Mouse (Mus musculus): Measurements from ENCODE around the gene Tfr2.

The Tfr2 gene

GRCm38 (mm10) chr5:137569665-137570064 is at the start of gene Tfr2:
Tfr2 (plus strand) TSS chr5:137569840.
- no peak for DNase-seq

- DNase-seq: no peak
Measured at GRCm38 (mm10) chr5:137521861-137522260, 47.8 kb upstream of the Tfr2 start.

- DNase-seq: no peak
Measured at GRCm38 (mm10) chr5:137522711-137523110, 46.9 kb upstream of the Tfr2 start.

- no peak for DNase-seq
Measured at GRCm38 (mm10) chr5:137523396-137524250, 46.0 kb upstream of the Tfr2 start.

DNA sequence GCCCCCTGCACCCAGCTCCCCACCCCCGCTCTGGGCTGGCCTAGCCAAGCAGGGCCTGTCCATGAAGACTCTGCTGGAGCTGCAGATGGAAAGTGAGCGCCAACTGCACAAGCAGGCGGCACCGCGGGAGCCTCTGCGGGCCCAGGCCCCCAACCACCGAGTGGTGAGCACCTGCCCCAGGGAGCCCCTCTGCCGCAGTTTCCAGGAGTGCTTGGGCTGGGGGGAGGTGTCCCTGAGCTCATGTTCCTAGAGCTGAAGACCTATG is 45.5 kb upstream of the Tfr2 start:
- no peak for DNase-seq

- no peak for DNase-seq
Measured at GRCm38 (mm10) chr5:137524671-137525070, 45.0 kb upstream of the Tfr2 start.

DNA sequence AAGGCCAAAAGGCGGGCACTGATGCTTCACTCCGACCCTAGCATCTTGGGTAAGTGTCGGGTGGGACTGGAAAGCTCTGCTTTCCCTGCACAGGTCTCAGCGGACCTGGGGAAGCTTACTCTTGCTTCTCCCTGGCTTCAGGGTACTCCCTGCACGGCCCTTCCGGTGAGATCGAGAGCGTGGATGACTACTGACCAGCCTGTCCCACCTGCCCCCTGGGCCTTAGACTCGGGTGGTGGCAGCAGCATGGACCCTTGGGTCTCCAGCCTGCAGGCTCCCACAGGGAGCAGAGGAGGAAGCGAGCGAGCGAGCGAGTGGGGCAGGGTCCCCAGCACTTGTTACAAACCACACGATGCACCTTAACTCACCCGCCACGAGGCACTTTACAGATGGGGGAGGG is 44.1 kb upstream of the Tfr2 start:
- DNase-seq: no peak

DNA sequence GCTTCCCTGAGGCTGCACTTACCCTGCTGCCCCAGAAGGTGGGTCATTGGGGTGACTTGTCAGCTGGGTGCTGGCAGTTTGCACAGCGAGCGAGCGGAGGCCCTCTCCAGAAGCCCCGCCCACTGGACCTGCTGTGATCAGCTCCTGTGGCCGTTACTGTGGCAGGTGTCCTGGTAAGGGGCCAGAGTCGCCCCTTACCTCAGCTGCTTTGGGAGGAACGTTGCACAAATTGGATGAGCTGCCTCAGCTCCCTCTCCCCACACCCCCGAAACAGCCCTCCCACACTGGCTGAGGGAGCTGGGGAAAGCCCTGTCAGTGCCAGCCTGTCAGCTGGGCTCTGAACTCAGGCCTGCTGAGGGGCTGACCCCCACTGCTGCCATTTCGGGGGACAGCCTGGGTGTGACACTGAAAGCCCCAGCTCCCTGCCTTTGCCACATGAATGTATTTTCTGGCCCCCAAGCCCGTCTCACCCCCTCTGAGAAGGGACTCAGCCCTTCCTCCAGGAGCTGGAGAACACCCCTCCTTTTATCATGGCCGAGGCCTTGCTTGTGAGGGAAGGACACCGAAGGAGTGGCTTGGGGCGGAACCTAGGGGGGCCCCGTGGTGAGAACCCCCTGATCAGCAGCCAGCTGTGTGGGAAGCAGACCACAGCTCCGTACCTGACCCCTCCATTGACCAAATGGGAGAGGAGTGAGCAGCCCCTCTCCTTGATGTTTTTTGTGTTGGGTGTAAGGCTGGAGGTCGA is 43.3 kb upstream of the Tfr2 start:
- no peak for DNase-seq

- no peak for DNase-seq
Measured at GRCm38 (mm10) chr5:137527413-137527812, 42.2 kb upstream of the Tfr2 start.

DNA sequence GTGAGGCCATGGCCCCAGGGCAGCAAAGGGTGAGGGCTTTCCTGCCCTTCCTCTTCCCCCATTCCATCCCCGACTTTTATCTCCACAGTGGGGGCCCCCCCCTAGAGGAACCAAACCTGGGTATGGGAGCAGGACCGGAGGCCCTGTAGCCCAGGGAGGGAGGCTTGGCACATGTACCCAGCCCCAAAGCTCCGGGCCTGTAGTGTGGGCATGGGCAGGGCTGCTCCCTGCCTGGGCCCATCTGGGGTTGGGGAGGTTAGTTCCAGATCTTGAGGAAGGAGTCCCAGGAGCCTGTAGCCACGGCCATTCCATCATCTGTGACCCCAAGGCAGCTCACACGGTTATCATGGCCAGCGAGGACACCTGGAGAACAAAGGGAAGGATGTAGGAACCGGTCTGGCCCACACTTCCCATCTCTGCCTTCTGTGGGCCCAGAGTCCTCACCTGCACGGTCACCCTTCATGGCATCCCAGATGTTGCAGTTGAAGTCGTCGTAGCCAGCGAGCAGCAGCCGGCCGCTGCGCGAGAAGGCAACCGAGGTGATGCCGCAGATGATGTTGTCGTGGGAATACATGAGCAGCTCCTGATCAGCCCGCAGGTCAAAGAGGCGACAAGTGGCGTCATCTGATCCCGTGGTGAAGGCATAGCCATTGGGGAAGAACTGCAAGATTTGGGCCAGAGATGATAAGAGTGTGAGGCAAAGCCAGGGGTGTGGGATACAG is 41.2 kb upstream of the Tfr2 start:
- DNase-seq: no peak

GRCm38 (mm10) chr5:137529221-137529995 is 40.2 kb upstream of the Tfr2 start:
- no peak for DNase-seq

DNA sequence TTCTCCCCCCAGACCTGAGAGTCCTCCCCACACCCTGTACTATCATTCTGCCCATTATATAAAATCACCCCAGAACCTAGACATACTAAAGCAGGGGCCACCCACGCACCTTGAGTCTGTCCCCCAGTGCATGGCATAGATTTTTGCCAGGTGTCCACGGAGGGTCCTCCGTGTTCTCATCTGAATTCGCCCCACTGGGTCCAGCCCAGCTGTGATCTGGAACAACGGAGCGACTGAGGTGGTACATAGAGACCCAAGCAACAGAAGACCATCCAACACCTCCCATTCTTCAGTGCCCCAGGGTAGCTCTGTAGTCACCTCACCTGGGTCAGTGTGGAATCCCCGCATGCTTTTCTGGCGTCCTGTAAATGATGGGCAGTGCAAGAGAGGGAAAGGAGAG is 39.6 kb upstream of the Tfr2 start:
- DNase-seq: no peak

GRCm38 (mm10) chr5:137530588-137531413 is 38.8 kb upstream of the Tfr2 start:
- DNase-seq: peak; percentile 55

DNA sequence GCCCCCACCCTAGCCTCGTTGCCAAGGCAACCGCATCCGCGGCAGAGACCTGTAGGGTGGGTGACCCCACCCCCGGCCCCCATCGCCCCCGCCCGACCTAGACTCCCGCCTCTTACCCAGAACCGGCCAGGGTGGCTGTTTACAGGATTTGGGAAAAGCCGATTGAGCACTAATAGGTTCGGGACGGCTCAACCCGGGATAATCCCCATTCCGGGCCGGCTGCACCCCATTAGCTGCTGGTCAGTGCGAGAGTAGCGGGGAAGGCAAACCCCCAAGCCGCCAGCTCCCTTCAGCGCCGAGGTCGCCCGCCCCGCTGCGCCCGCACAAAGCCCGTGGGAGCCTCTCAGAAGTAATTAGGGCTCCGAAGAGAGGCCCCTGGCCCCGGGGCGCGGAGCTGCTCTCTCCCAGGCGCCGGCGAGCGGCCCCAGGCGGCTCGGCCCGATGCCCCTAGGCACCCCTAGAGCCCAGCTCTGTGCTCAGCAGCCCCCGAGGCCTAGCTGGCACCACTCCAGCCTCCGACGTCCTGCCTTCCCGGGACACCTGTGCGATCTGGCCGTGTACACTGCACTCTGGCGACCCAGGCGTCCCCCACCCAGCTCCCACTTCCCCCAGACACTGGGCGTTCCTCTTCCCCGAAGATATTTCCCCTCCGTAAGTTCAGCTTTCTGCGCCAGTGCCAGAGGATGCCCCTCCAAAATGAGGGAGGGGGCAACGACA is 38.1 kb upstream of the Tfr2 start:
- DNase-seq: peak; percentile 69

DNA sequence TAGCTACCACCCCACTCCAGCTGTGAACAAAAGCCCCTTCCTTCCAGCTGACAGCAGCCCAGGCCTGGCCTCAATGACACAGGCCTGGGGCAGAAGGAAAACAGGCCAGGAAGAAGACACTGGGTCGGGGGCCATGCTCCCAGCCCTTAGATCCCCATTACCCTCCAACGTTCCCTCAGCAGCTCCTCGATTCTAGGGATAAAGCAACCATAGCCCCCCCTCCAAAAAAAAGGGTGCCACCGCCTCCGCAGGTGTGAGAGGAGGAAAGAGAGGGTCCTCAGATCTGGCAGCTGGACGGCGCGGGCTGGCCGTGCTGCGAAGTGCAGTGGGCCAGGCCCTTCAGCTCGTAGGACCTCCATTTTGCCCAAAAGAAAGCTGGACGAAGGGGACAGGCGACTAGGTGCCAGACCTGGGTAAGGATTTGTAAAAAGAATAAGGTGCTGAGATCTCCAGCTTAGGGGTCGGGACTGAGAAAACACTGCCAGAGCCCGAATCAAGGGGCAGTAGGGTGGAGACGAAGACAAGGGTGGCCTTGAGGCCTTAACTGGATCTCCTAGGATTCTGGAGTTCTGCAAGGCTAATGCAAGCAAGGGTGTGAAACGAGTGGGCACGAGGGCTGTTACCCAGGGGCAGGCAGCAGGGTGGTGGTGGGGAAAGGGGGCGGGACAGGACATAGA is 37.4 kb upstream of the Tfr2 start:
- no peak for DNase-seq

GRCm38 (mm10) chr5:137532808-137533116 is 36.9 kb upstream of the Tfr2 start:
- no peak for DNase-seq

DNA sequence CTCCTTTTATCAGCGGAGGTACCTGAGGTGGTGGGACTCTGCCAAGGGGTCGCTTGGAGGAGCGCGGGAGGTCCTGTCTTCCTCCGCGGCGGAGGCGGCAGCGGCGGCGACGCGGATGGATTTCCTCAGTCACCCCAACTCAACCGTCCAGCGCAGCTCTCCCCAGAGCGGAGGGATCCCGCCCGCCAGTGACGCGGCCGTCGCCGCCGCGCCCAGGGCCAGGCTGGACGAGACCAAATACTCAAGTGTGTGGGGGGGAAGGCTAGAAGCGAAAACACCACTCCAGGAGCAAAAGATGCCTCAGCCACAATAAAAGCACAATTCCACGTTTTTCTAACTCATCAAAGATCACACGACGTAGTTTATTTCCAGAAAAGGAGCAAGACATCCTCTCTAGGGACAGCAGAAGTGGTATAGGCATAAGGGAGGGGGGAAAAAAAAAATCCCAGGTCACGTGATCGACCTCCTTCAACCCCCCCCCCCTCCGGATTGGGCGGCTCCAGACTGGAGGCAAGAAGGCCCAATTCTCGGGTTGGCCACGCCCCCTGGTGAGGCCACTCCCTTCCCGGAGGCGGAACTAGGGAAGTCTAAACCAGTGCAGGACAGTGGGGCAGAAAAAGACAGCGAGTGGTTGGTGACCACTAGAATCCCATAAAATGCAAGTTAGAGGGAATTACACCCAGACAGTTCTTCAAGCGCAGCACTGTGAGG is 36.4 kb upstream of the Tfr2 start, which contains the start of the genes Epo and Gnb2:
Epo (minus strand) TSS at position 126 of the 711 bp plus-strand sequence.
Gnb2 (minus strand) TSS at position 394 of the 711 bp plus-strand sequence.
- peak; percentile 99 for DNase-seq

DNA sequence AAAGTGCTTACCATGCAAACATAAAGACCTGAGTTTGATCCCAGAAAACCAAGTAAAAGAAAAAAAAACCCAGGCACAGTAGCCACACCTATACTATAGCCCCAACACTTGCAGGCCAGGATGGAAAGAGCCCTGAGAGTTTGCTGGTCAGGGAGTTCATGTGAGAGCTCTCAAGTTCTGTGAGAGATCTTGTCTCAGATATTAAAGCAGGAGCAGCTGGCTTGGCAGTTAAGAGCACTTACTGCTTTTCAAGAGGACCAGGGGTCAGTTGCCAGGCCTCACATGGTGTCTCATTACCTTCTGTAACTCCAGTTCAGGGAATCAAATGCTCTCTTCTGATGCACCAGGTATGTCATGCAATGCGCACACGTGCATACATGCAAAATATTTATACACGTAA is 34.9 kb upstream of the Tfr2 start:
- DNase-seq: no peak

GRCm38 (mm10) chr5:137535318-137535717 is 34.3 kb upstream of the Tfr2 start:
- no peak for DNase-seq

DNA sequence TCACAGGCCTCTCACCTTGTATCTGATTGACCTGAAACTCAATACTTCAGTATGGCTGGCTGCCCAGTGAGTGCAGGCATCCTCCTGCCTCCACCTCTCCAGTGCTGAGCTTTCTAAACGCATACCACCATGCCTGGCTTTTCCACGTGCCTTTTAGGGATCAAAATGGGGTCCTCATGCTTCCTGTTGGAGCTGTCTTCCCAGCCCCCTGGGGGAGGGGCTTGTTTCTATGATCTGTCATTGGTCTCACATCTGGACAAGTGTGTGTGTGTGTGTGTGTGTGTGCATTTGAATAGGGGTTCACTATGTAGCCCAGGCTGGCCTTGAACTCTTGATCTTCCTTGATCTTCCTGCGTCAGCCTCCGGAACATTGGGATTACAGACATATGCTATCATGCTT is 32.2 kb upstream of the Tfr2 start:
- peak; percentile 18 for DNase-seq

Data from cerebellum, adult 8-10 months (tissue).